Mouse (Mus musculus) right cerebral cortex, adult 2 months (tissue): ENCODE results near the gene Cacna2d1.

Experiments used
- DNase-seq, 2 experiments: peaks; one replicate each; pipeline ENCODE4 v3.0.0; 2021 to 2022; ENCODE audit warnings: low spot score in 2 of 2

The Cacna2d1 gene

DNA sequence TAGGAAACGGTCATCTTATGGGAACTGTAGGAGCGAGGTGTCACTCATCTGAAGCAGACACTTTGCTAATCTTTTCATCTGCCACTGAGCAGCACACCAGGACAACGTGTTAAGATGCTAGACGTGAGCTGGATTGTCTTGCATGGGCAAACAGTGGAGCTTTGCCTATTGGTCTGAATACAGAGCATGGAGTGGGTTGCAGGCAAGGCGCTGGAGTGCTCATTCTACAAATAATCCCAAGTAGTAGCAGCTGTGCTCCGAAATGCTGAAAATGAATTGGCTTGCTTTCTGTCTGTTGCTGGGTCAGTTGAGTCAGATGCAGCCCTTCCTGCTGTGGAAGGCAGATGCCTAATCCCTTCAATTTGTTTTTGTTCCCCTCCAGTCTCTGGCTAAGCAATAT is 330.9 kb downstream of the Cacna2d1 start:
- DNase-seq = peak in 1 of 2 experiments; percentile 18

GRCm38 (mm10) chr5:16277058-16277457 is 342.6 kb downstream of the Cacna2d1 start:
- no peak for DNase-seq

- DNase-seq = no peak
Measured at GRCm38 (mm10) chr5:16281229-16281628, 346.7 kb downstream of the Cacna2d1 start.

GRCm38 (mm10) chr5:16293223-16293622 is 358.7 kb downstream of the Cacna2d1 start:
- DNase-seq = peak; percentile 41 to 76

- DNase-seq = no peak
Measured at GRCm38 (mm10) chr5:16293825-16294224, 359.3 kb downstream of the Cacna2d1 start.

- no peak for DNase-seq
Measured at GRCm38 (mm10) chr5:16294708-16295107, 360.2 kb downstream of the Cacna2d1 start.

GRCm38 (mm10) chr5:16297170-16297771 is 362.8 kb downstream of the Cacna2d1 start:
- peak in 1 of 2 experiments; percentile 15 for DNase-seq

DNA sequence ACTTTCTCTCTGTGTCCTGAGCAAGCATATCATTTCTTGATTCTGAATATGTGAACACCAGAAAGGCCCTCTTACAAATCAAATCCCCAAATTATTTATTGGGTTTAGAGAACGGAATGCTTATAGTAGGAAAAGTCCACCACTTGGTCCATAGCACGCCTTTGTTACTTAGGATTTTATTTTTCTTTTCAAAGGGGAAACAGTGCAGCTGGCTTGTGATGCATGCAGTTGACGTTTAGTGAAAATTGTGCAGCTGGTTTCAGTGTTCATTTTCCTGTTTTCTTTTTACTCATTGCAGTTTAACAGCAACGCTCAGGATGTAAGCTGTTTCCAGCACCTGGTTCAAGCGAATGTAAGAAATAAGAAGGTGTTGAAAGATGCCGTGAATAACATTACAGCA is 365.1 kb downstream of the Cacna2d1 start:
- no peak for DNase-seq

GRCm38 (mm10) chr5:16309168-16310006 is 374.9 kb downstream of the Cacna2d1 start:
- peak; percentile 83 to 84 for DNase-seq

DNA sequence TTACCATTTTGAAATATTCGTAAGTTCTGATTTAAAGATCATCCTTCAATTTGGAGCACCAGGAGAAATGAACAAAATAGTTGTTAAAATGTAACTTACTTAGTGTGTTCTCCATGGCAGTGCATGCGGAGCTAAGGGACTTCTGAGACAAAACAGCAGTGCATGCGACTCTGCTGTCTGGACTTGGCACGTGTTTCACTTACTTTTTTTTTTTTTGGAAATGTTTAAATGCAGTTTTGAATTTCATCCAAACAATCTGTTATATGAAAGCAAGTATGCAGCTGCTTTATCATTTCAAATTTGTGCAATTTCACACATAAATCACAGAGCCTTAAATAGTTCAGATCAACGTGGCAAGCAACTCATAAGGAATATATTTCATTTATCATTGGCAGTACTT is 379.8 kb downstream of the Cacna2d1 start:
- no peak for DNase-seq

GRCm38 (mm10) chr5:16315983-16316390 is 381.5 kb downstream of the Cacna2d1 start:
- no peak for DNase-seq

GRCm38 (mm10) chr5:16317680-16318242 is 383.3 kb downstream of the Cacna2d1 start:
- DNase-seq = no peak

DNA sequence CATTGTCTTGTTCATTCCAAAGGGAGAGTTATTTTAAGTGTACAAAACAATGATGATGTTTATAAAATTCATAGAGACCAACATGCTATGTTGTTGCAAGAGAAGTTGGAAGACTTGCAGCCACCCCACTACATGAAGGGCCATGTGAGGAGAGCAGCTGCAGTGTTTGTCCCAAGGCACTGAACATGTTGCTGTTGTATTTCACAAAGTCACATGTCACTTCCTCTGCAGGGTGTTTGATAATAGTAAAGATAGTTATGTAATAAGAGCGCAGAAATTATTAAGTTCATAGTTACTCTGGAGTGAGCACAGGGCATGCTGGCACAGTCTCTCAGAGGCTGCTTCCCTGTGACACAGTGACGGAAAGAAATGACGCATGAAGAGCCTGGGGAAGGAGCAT is 392.1 kb downstream of the Cacna2d1 start:
- no peak for DNase-seq

DNA sequence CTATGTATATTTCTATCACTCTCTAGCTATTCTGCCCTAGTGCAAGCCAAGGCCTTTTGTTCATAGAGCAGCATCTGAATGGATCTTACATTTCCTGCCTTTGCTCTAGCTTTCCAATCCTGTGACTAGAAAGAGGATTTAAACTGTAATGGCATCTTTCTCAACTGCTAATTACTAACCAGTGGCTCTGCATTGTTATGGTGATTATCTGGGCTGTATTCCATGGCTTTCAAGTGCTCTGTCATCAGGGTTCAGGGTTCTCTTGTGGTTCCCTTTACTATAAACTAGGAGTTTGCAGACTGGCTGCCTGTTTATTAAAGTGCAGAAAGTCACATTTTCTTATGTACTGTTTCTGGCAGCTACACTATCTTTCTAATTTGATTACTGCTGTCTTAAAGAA is 410.9 kb downstream of the Cacna2d1 start:
- no peak for DNase-seq

- no peak for DNase-seq
Measured at GRCm38 (mm10) chr5:16355816-16356215, 421.3 kb downstream of the Cacna2d1 start.

- no peak for DNase-seq
Measured at GRCm38 (mm10) chr5:16357709-16358108, 423.2 kb downstream of the Cacna2d1 start.

DNA sequence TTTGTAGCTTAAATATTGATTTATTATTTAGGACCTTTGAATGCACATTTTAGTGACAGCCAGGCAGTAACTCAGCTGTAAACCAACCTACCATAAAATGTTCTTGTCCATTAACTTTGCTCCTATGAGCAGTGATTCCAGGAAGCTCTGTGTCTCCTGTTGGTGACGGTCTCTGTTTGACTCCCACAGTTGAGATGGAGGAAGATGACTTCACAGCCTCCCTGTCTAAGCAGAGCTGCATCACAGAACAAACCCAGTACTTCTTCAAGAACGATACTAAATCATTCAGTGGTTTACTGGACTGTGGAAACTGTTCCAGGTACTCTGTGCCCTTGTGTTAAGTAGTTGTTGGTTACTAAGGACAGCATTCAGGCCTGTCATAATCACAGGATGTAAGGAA is 427.6 kb downstream of the Cacna2d1 start:
- DNase-seq = no peak

DNA sequence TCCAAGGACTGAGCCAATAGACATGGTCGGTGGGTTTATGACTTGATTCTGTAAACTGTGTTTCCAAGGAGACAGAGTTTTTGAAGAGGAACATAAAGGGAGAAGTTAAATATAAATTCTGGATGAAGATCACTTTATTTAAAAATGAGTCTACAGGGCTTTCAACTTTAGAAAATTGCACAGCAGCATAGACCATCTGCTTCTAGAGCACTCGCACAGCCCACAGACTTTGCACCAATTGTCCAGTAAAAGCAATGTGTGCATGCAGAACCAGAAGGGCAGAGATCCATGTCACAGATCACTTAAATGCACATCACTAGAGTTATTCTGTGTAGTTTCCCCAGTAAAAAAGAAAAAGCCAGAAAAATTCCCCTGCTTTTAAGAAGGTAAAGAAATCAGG is 428.7 kb downstream of the Cacna2d1 start:
- DNase-seq = no peak

- no peak for DNase-seq
Measured at GRCm38 (mm10) chr5:16370706-16371105, 436.2 kb downstream of the Cacna2d1 start.

DNA sequence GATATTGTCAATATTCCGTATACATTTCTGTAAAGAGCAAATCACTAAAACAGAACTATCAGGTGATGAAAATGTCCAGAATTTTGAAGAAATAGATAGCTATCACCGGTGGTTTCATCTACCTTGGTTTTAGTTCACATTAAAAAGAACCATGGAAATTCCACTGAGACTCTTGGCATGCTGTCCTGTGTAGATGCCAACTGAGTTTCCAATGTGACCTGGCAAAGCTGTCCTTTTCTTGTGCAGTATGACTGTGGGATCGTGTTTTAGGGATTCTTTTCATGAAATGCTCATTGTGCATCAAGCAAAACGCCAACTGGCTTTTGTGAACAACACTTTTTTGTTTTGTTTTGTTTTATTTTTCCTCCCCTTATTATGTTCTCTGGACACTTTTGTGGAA is 439.5 kb downstream of the Cacna2d1 start:
- DNase-seq = no peak

- no peak for DNase-seq
Measured at GRCm38 (mm10) chr5:16376329-16376908, 441.9 kb downstream of the Cacna2d1 start.

DNA sequence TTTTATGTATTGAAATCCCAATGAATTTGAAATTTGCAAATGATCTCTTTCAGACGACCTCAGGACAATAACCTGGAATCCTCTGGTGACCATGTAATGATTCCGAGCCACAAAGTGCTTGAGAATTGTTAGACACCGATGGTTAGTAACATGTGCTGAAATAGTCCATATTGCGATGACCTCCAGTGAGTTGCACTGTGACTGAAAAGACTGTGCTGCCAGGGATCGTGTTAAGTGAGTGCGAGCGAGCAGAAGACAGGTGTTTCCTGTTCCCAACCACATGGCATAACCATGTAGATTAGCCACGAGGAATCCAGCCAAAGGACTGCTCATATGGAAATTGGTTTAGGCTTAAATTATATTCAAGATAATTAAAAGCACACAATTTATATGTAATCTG is 475.5 kb downstream of the Cacna2d1 start:
- no peak for DNase-seq

GRCm38 (mm10) chr5:16414693-16415092 is 480.2 kb downstream of the Cacna2d1 start:
- no peak for DNase-seq
